Mouse (Mus musculus) C2C12 (cell line): ENCODE measurements around the gene Cela2a. TPM values are rescaled to one million over a fixed set of nuclear protein-coding genes. Genes with fewer than 3 reads are reported as not detected.
"Not testable (repeated sequence)": the region's sequence is repeated elsewhere in the genome, so short reads cannot be mapped to it uniquely, and the experiment has no call there.

ENCODE experiments used
- H3K27me3 ChIP-seq: one replicate; pipeline ENCODE4 v1.6.1; 2011; ENCODE audit not compliant: control insufficient read depth, insufficient read depth, insufficient read length
- H3K36me3 ChIP-seq: one replicate; pipeline ENCODE4 v1.6.1; 2011; ENCODE audit not compliant: control insufficient read depth, insufficient read depth
- H3K4me3 ChIP-seq: one replicate; pipeline ENCODE4 v1.5.1; 2011; ENCODE audit warnings: mild to moderate bottlenecking, control low read depth; ENCODE audit not compliant: poor library complexity, insufficient read depth, severe bottlenecking
- H3K79me2 ChIP-seq: one replicate; pipeline ENCODE4 v1.6.1; 2011; ENCODE audit not compliant: control insufficient read depth, insufficient read depth
- H3K79me3 ChIP-seq: one replicate; pipeline ENCODE4 v1.6.1; 2011; ENCODE audit warnings: low read depth, control low read depth
- H3ac ChIP-seq: one replicate; pipeline ENCODE3; 2011; ENCODE audit warnings: low read depth; ENCODE audit not compliant: control insufficient read depth, insufficient read length
- CEBPB ChIP-seq: IDR thresholded peaks from one replicate; pipeline ENCODE4 v1.6.1; 2011; ENCODE audit warnings: low read depth, mild to moderate bottlenecking, control low read depth, moderate library complexity
- CTCF ChIP-seq: IDR thresholded peaks from one replicate; pipeline ENCODE4 v1.5.1; 2011; ENCODE audit not compliant: control insufficient read depth, insufficient read depth, insufficient read length
- FOSL1 ChIP-seq: IDR thresholded peaks from one replicate; pipeline ENCODE4 v1.8.0; 2011; ENCODE audit warnings: mild to moderate bottlenecking, low read length; ENCODE audit not compliant: poor library complexity, insufficient read depth, severe bottlenecking
- MAX ChIP-seq: IDR thresholded peaks from one replicate; pipeline ENCODE4 v1.6.1; 2011; ENCODE audit warnings: mild to moderate bottlenecking, control low read depth
- MYOD1 ChIP-seq: IDR thresholded peaks from one replicate; pipeline ENCODE4 v1.6.1; 2011; ENCODE audit warnings: low read depth; ENCODE audit not compliant: control insufficient read depth, insufficient read length
- MYOG ChIP-seq: IDR thresholded peaks from one replicate; pipeline ENCODE4 v1.6.1; 2011; ENCODE audit not compliant: control insufficient read depth, insufficient read length; ENCODE audit errors: extremely low read depth
- USF1 ChIP-seq: IDR thresholded peaks from one replicate; pipeline ENCODE4 v1.6.1; 2011; ENCODE audit warnings: low read depth, mild to moderate bottlenecking, control low read depth, moderate library complexity
- polyA plus RNA-seq: library from polyadenylated mRNA; unstranded; fragments of >200 nt; fragmentation: generic; extraction: Trizol; gene quantifications from one replicate; pipeline ENCODE4 v1.2.1, GENCODE M21; 2012; ENCODE audit warnings: missing spikeins

Gene Cela2a
- polyA plus RNA-seq, 1 experiment = not detected

DNA sequence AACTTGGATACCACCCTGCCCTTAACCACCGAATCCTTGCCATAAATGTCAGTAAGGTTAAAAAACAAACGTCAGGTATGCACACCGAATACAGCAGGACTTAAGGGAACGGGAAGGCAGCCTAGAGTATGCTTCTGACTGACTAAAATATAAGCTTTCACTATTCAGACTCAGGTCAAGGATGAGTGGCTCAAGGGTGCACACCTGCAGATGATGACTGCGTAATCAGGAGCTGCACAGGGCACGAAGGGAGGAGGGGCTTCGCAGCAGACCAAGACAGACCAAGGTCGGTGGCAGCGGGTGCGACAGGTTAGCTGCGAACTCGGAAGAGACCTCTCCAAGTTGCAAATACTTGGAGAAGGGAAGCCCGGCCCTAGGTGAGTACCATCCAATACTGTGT is 39.8 kb downstream of the Cela2a start:
- no peaks in the 10 kb centered on the region for H3K27me3 ChIP-seq
- H3K4me3 ChIP-seq = no peak overlapping the region
- no peaks in the 10 kb centered on the region for H3K79me3 ChIP-seq
- H3K36me3 ChIP-seq = peaks cover 15% of the 10 kb centered on the region
- H3K79me2 ChIP-seq = peaks cover 9% of the 10 kb centered on the region
- no peak overlapping the region for H3ac ChIP-seq
- no peak for TF ChIP-seq CEBPB
- TF ChIP-seq MAX = no peak
- no peak for TF ChIP-seq MYOD1
- TF ChIP-seq FOSL1 = no peak
- TF ChIP-seq USF1 = no peak
- TF ChIP-seq CTCF = no peak
- no peak for TF ChIP-seq MYOG

- Histone ChIP-seq H3K27me3 (no peaks in the 10 kb centered on the region), H3K4me3 (no peak overlapping the region), H3K36me3 (peaks cover 20% of the 10 kb centered on the region), H3K79me3 (no peaks in the 10 kb centered on the region), H3ac (no peak overlapping the region), H3K79me2 (peaks cover 6% of the 10 kb centered on the region)
- TF ChIP-seq FOSL1 (no peak), MYOG (no peak), MAX (no peak), MYOD1 (no peak), USF1 (no peak), CTCF (no peak), CEBPB (no peak)
Observed at GRCm38 (mm10) chr4:141784835-141785234, 41.1 kb downstream of the Cela2a start.

DNA sequence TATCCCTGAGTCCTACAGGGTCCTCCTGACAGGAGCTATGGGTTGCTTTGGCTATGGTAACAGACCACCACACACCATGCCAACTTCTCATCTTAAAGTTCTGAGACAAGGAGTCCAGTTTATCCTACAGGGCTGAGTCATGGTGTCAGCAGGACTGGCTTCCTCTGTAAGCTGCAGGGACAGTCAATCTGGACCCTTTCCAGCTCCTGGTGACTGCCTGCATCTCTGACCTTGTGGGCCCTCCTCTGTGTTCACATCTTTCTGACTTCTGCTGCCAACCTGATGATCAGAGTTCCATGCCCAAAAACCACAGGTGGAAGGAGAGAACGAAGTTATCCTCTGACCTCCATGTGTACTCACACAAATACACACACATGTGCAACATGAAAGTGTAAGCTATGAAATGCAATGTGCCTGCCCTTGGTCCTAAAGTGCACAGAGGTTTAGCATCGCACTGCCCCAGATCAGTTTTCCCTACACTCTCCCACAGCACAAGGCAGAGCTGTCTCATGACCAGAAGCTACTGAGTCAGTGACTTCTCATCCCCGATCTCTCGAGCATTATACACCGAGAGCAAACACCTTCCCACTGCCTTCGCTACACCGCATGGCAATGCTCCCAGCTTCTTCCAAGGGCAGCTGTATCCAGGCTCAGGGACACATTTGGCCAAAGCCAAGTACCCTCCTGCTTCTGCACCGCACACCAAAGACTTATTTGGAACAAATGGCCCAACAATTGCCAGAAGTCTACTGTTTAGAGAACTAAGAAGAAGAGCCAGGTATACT is 44.6 kb downstream of the Cela2a start:
- Histone ChIP-seq H3K36me3 (peaks cover 24% of the 10 kb centered on the region), H3K79me3 (no peaks in the 10 kb centered on the region), H3ac (no peak overlapping the region), H3K4me3 (no peak overlapping the region), H3K27me3 (no peaks in the 10 kb centered on the region), H3K79me2 (no peaks in the 10 kb centered on the region)
- TF ChIP-seq CTCF = no peak
- no peak for TF ChIP-seq FOSL1
- TF ChIP-seq CEBPB = no peak
- TF ChIP-seq MAX = no peak
- TF ChIP-seq MYOD1 = no peak
- TF ChIP-seq MYOG = no peak
- no peak for TF ChIP-seq USF1

- peaks cover 31% of the 10 kb centered on the region for H3K36me3 ChIP-seq
Observed at GRCm38 (mm10) chr4:141779828-141780227, 46.1 kb downstream of the Cela2a start.

DNA sequence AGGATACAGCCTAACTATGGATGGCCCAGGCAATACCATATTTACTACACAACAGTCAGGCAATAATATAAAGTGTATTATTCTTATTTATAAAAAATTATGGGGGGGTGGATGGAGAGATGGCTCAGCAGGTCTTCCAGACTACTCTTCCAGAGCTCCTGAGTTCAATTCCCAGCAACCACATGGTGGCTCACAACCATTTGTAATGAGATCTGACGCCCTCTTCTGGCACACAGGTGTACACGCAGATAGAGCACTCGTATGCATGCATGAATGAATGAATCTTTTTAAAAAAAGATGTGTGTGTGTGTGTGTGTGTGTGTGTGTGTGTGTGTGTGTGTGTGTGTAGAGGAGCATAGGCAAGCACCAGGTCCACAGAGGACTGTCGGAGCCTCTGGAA is 52.9 kb downstream of the Cela2a start:
- not testable (repeated sequence) for H3K4me3 ChIP-seq, H3K79me3 ChIP-seq, H3K27me3 ChIP-seq, H3K79me2 ChIP-seq, H3ac ChIP-seq
- peaks cover 43% of the 10 kb centered on the region for H3K36me3 ChIP-seq

More at GRCm38 (mm10) chr4:141779828-141780227, 46.1 kb downstream of the Cela2a start:
- Histone ChIP-seq H3ac (no peak overlapping the region), H3K79me3 (no peaks in the 10 kb centered on the region), H3K4me3 (no peak overlapping the region), H3K79me2 (no peaks in the 10 kb centered on the region), H3K27me3 (no peaks in the 10 kb centered on the region)
- no peak for TF ChIP-seq USF1
- no peak for TF ChIP-seq MAX
- no peak for TF ChIP-seq MYOG
- TF ChIP-seq CTCF = no peak
- TF ChIP-seq FOSL1 = no peak
- no peak for TF ChIP-seq MYOD1
- no peak for TF ChIP-seq CEBPB

- Histone ChIP-seq H3K79me2 (no peaks in the 10 kb centered on the region), H3ac (no peak overlapping the region), H3K36me3 (peaks cover 46% of the 10 kb centered on the region), H3K79me3 (no peaks in the 10 kb centered on the region), H3K27me3 (no peaks in the 10 kb centered on the region), H3K4me3 (no peak overlapping the region)
- TF ChIP-seq MYOD1 = no peak
- no peak for TF ChIP-seq USF1
- TF ChIP-seq MAX = no peak
- TF ChIP-seq FOSL1 = no peak
- no peak for TF ChIP-seq CTCF
- TF ChIP-seq MYOG = no peak
- no peak for TF ChIP-seq CEBPB
Observed at GRCm38 (mm10) chr4:141771823-141772222, 54.1 kb downstream of the Cela2a start.
